Comparison of ENCODE assay signal across 16 mouse cellular contexts in the genomic region with DNA sequence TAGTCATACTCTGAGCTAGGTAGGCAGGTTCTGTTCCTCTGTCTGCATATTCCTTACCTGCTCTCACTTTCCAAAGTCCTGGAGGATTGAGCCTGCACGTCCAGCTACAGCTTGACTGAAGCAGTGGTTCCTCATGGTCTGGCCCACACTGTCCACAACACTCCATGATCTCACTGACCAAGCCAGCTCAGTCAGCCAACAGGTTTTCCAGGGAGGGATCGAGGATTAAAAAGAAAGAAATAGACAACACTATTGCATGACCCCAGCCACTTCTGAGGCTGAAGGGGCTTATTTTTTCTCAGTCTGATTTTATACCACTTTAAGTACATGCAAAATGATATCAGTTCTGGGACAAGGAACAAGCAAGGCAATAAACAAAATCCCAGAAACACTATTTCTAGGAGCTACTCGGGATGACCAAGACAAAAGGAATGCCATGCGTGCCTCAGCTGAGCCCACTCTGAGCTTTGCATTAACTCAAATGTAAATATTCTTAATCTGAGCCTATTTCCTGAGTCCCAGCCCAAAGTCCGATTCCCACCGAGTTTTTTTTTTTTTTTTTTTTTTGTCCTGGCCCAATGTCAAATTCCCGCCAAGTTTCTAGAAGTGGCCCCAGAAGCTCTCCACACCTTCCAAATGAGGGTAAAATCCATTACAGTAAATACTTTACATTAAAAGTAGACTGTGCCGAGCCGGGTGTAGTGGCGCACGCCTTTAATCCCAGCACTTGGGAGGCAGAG. TPM values are rescaled to one million over a fixed set of nuclear protein-coding genes. Genes with fewer than 3 reads are reported as not detected.
"Had no signal": no experiment of that assay in that cellular context is flagged by ENCODE, and none has a peak within 500 bp of the region (broad histone marks: within the 10 kb centered on the region; RNA-seq: fewer than 3 reads in every experiment).

No protein-coding gene starts in this region.

- H3K4me3 ChIP-seq: layer of hippocampus, adult 2 months; limb, embryonic 10.5 days; liver, embryonic 15.5 days; lung, embryonic 15.5 days; megakaryocyte, embryonic 14.5 days; midbrain, embryonic 15.5 days; neural tube, embryonic 12.5 days had no signal

- H3K27ac ChIP-seq: layer of hippocampus, adult 2 months; limb, embryonic 10.5 days; liver, embryonic 15.5 days; lung, embryonic 15.5 days; macrophage; midbrain, embryonic 15.5 days; neural tube, embryonic 12.5 days had no signal

- ATAC-seq: midbrain, embryonic 15.5 days had no signal

- H3K9me3 ChIP-seq: limb, embryonic 10.5 days; liver, embryonic 15.5 days; lung, embryonic 15.5 days; megakaryocyte, embryonic 14.5 days; midbrain, embryonic 15.5 days; neural tube, embryonic 12.5 days had no signal

- H3K4me2 ChIP-seq: liver, embryonic 11.5 days; liver, embryonic 15.5 days; lung, embryonic 15.5 days; midbrain, embryonic 11.5 days; midbrain, embryonic 15.5 days; neural tube, embryonic 12.5 days had no signal

- DNase-seq: kidney, postnatal 10 days; kidney, postnatal 4 days; lung, postnatal 14 days; thymus, adult 18-20 months; thymus, postnatal 14 days had no signal

- H3K27me3 ChIP-seq: liver, embryonic 15.5 days; lung, embryonic 15.5 days; megakaryocyte, embryonic 14.5 days; midbrain, embryonic 15.5 days; neural tube, embryonic 12.5 days had no signal

- H3K9ac ChIP-seq: liver, embryonic 15.5 days; lung, embryonic 15.5 days; midbrain, embryonic 15.5 days; neural tube, embryonic 12.5 days had no signal

- H3K4me1 ChIP-seq: limb, embryonic 10.5 days; liver, embryonic 15.5 days; lung, embryonic 15.5 days; megakaryocyte, embryonic 14.5 days; midbrain, embryonic 15.5 days; neural tube, embryonic 12.5 days had no signal

RNA-seq across cellular contexts. Expression of a gene that starts 20.6 kb away (rescaled TPM):
- total RNA-seq: neutrophil, adult 5-6 weeks had no signal
- polyA plus RNA-seq: liver, embryonic 15.5 days; macrophage had no signal
